Mouse (Mus musculus) CD8-positive naive resting alpha-beta T cell, adult 2 months (primary cell): ENCODE results near the gene Hps5.
"Not testable (repeated sequence)": the region's sequence is repeated elsewhere in the genome, so short reads cannot be mapped to it uniquely, and the experiment has no call there.

Source experiments
- DNase-seq, 2 experiments: peaks; one replicate each; pipeline ENCODE4 v3.0.0; 2022; ENCODE audit warnings: low read depth in 2 of 2, low spot score in 2 of 2

Gene Hps5

DNA sequence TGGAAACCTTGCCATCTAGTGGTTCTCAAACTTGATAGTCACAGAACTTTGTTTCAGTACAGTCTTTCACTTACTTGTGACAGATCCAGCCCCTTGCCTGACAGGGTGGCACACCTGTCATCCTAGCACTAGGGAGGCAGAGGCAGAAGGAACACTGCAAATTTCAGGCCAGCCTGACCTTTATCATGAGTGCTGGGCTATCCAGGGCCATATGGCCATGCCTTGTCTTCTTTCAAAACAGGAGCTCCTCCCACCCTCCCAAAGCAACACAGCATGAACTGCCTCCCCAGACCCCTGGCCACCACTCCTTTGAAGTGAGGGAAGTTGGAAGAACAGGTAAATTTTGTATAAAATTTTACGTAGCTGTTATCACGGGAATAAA is 31.9 kb upstream of the Hps5 start:
- no peak for DNase-seq

DNA sequence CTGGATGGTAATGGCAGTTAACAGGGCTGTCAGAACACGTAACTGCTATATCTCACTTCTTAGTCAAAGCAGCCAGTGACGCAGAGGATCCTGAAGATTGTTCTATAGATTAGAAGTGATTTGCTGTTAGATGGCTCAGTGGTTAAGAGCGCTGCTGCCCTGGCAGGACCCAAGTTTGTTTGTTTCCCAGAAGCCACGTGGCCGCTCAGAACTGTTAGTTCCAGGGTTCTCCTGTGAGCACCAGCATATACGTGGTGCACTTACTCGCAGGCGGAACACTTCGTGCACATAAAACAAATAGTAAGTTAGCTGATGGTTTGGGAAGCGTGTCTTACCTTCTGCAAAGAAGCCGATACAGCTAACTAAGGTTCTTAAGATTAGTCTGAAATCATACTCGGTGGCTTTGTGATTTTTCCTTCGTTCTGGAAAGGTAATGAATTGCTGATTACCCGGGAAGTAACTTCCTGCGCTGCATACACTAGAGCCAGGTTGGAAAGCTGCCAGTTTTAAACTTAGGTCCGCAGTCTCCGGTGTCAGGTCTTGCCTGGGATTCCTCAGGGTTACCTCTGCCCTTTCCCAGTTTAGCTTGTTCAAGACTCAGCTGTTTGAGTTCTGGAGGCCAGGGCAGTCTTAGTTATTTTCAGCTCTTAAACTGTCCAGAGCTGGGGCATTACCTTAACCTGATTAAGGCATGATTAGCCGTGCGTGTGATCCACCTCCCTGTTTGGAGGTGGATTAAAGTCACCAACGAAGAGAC is 31.4 kb upstream of the Hps5 start:
- no peak for DNase-seq

DNA sequence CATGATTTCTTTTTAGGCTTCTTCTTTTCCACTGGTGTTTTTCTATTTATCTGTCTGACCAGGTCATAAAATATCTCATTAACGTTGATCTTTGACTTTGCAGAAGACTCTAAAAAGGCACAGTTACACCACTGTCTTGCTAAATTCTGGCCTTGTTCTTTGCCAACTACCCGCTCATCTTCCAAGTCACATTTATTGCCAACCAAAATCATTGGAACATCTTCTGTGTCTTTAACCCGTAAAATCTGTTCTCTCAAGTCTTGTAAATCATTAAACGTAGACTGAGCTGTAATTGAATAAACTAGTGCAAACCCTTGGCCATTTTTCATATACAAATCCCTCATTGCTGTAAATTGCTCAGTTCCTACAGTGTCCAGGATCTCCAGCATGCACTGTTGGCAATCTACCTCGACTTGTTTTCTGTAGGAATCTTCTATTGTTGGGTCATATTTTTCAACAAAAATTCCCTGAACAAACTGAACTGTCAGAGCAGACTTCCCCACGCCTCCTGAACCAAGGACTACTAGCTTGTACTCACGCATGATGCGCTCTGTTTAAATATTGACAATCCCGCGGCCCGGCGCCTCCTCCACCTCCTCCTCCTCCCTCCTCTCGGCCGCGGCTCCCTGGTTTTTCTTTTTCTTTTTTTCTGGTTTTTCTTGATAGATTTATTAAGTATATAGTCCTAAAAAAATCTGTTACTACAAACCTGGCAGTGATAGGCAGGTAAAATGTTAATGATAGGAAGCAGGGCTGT is 25.2 kb upstream of the Hps5 start:
- DNase-seq, result not testable (repeated sequence)

DNA sequence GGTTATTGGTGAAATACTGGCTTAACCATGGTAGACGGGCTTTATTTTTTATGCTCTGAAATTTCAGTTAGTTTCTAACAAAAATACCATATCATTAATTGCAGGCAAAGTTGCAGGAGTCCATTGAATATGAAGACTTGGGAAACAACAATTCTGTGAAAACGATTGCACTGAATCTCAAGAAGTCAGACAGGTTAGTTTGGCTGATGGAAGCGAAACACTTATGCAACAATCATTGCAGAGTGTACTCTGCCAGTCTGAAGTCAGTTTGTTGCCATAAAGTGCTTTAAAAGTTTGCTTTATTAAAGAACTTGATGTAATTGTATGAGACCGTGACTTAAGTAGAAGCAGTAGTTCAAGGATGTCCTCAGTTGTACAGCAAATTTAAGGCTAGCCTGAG is 18.1 kb upstream of the Hps5 start:
- no peak for DNase-seq

DNA sequence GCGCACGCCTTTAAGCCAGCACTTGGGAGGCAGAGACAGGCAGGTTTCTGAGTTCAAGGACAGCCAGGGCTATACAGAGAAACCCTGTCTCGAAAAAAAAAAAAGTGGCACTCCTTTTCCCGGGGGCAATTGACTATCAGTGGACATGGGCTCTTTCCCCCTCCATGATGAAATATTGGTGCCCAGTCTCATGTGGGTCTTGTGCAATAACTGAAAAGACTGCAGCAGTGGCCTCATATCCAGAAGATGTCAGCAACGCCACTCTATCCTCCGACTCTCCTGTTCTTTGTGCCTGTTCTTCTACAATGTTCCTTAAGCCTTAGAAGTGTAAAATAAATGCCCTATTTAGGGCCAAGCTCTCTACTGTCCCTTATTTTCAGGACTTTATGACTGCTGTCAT is 14.5 kb upstream of the Hps5 start:
- DNase-seq, result no peak

DNA sequence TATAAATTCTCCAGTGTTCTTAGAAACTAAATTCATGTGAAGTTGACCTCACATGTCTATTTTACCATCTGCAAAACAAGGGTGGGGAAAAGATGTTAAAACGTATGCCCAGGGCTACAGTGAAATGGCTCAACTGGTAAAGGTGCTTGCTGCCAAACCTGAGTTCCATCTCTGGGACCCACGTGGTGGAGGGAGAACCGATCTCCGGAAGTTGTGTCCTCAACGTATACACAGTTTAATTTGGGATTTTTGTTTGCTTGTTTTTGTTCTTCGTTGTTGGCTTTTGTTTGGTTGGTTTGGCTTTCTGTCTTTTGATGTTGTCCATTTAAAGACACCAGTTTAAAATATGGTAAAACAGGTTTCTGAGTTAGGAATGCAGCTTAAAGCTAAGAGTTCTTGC is 915 bp upstream of the Hps5 start:
- no peak for DNase-seq

DNA sequence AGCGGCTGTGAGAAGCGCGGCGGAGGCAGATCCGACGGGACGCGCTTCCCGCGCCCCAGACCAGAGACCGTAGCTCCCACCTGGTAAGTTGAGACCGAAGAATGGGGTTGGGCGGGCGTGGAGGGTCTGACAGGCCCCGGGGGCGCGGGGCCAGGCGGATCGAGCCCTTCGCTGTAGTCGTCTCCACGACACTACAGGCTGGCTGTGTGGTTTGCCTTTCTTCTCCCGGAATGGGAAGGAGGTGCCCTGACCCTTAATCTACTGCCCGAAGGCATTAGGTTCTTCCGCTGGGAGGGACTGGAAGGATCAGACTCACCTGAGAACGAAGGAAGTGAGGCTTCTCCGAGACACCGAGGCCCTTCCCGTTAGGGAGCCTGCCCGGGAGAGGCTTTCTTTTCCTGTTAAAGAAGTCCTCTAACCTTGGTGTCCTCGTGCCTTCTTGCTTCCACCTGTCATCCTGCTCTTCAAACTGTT is 379 bp upstream of the Hps5 start:
- DNase-seq, result no peak

GRCm38 (mm10) chr7:46793871-46794270 is 2.0 kb downstream of the Hps5 start:
- DNase-seq, result no peak

GRCm38 (mm10) chr7:46789177-46789849 is 6.6 kb downstream of the Hps5 start:
- no peak for DNase-seq

GRCm38 (mm10) chr7:46770706-46771105 is 25.2 kb downstream of the Hps5 start:
- peak; percentile 2 to 14 for DNase-seq

- DNase-seq, result no peak
These were observed 27.4 kb downstream of the Hps5 start for GRCm38 (mm10) chr7:46768451-46768850.

- DNase-seq, result no peak
These were observed 28.5 kb downstream of the Hps5 start for GRCm38 (mm10) chr7:46767371-46767770.

DNA sequence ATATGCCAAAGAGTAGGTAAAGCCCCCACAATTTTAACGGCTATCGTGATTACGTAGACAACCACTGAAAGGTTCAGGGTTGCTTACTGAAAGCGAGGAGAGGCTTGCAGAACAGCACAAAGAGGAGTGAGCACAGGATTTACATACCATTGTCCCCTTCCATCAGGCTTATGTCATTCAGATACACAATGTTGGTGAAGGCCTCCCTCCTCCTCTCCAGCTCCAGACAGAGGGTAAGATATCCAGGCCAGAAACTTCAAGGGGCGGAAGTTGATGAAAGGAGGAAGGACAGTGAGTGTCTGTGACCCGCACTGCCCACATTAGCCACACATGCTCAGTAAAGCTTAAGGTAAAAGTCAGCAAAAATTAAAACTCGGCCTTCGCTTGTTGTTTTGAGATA is 31.2 kb downstream of the Hps5 start:
- no peak for DNase-seq

DNA sequence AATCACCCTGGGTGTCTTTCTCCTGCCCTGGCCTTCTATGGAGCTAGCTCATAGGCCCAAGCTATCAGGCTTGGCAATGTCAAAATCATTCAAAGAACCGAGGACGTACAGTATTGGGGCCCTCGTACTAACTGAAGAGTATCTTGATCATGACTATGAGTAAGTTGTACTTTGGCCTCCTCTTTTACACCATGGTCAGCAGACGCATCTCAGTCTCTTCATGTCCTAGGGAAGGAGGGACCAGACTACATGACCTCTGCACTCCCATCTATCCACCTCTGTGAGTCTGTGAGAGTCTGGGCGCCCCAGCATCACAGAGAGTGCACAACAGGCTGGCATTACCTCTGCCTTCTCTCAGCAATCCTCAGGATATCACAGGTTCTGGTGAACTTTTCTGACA is 33.3 kb downstream of the Hps5 start:
- DNase-seq, result no peak

- no peak for DNase-seq
These were observed 34.6 kb downstream of the Hps5 start for GRCm38 (mm10) chr7:46761049-46761795.

- no peak for DNase-seq
These were observed 44.4 kb downstream of the Hps5 start, which contains the start of gene Saa2 for GRCm38 (mm10) chr7:46751490-46751889. Saa2 (plus strand) TSS chr7:46751790.

GRCm38 (mm10) chr7:46748459-46748858 is 47.4 kb downstream of the Hps5 start:
- no peak for DNase-seq

DNA sequence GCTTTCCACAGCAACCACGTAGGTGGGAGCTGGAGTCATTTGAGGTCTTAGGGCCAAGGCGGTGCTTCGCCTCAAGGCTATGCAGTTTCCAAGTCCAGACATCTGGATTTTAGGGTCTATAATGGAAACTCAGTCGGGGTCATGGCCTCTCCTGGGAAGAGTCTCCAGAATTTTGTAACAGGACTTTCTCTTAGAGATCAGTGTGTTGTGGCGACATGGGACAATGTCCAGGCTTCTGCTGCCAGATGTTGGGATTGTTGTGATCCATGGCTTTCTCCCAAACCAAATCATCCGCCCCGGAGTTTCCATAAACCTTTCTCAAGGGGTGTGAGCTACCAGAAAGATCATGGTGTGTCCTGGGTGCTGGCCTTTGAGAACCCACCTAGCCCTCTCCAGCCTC is 49.5 kb downstream of the Hps5 start:
- no peak for DNase-seq

DNA sequence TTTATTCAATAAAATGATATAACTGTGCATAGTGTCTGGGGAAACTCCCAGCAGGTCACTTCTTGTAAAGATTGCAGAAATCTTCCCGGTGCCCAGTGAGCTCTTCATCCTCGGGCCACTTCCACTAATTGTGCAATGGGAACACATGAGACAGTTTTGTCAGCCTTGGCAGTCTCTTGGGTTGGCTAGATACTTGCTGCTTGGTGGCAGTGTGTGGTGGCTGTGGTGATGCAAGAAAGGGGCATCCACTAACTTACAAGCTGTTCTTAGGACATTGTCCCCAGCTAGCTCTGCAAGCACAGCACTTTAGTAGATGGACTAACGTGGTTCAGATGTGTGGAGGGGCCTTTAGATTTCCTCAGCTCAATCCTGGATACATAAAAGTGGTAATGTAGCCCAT is 50.0 kb downstream of the Hps5 start:
- DNase-seq, result no peak

GRCm38 (mm10) chr7:46742880-46743279 is 53.0 kb downstream of the Hps5 start, which contains the start of gene Saa1:
Saa1 (minus strand) TSS chr7:46742980.
- DNase-seq, result not testable (repeated sequence)

GRCm38 (mm10) chr7:46740041-46740440 is 55.8 kb downstream of the Hps5 start:
- DNase-seq, result not testable (repeated sequence)
